Mouse (Mus musculus) embryonic fibroblast, embryonic 13.5 days (primary cell): ENCODE data around the gene AU021092.

ENCODE experiments used
- CTCF ChIP-seq: IDR thresholded peaks from 2 replicates; pipeline ENCODE4 v1.5.1; 2011; ENCODE audit warnings: mild to moderate bottlenecking, control low read depth, low read length, moderate library complexity, borderline replicate concordance; ENCODE audit not compliant: insufficient read depth
- POLR2A ChIP-seq: IDR thresholded peaks from 2 replicates; pipeline ENCODE4 v1.6.1; 2011; ENCODE audit warnings: low read depth, mild to moderate bottlenecking, control low read depth, low read length, moderate library complexity

- no peak for TF ChIP-seq CTCF
- TF ChIP-seq POLR2A = no peak
Measured at GRCm38 (mm10) chr16:5271411-5272035, 49.4 kb upstream of the AU021092 start.
